Mouse (Mus musculus): ENCODE measurements around the gene Plekho2. TPM values are rescaled to one million over a fixed set of nuclear protein-coding genes. Genes with fewer than 3 reads are reported as not detected.

Plekho2 gene
- 9.0 and 9.1 TPM in 2 replicates for polyA plus RNA-seq (2016; fragmentation: Nextera tagmentation; extraction: Ambion mirVana)

DNA sequence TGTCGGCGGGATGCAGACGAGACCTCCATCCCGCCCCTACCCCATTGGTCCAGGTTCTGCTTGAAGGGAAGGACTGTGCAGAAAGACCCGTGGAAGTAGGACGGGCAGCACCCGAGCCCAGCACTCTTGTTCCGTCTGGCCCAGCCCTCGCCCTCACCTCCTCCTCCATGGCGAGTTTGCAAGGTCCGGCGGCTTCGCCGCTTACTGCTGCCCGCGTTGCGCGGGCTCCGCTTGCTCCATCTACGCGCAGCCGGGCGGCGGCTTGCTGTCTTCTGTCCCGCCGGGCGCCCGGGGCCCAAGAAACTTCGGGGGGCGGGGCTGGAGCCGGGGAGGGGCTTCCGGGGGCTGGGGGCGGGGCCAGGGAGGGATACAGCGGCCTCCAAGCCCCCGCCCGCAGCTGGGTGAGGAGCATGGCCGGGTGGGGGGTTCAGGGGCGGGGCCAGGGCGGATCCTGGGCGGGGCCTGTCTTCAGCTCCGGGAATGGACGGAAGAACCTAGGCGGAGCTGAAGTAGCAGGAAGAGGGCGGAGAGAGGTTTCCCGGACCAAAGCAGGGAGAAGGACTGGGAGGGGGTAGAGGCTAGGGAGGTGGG lies at the start of gene Plekho2:
TSS of gene Plekho2 (minus strand) at position 260 of the 591 bp plus-strand sequence.
- Histone ChIP-seq H3K4me3 (replicated peaks) (peak within 1 kb of the TSS; percentile 58), H3K9me3 (no peaks in the 10 kb centered on the region), H3K4me2 (peak within 1 kb of the TSS; percentile 64), H3K27me3 (no peaks in the 10 kb centered on the region), H3K9ac (peak within 1 kb of the TSS; percentile 67), H3K4me1 (peaks cover 41% of the 10 kb centered on the region), H3K36me3 (replicated peaks) (no peaks in the 10 kb centered on the region), H3K27ac (peak within 1 kb of the TSS; percentile 78)
- peak; percentile 95 for ATAC-seq (ENCODE audit: low FRiP score)
- WGBS: under 1% methylated on average over 39 of the region's 45 CpGs

DNA sequence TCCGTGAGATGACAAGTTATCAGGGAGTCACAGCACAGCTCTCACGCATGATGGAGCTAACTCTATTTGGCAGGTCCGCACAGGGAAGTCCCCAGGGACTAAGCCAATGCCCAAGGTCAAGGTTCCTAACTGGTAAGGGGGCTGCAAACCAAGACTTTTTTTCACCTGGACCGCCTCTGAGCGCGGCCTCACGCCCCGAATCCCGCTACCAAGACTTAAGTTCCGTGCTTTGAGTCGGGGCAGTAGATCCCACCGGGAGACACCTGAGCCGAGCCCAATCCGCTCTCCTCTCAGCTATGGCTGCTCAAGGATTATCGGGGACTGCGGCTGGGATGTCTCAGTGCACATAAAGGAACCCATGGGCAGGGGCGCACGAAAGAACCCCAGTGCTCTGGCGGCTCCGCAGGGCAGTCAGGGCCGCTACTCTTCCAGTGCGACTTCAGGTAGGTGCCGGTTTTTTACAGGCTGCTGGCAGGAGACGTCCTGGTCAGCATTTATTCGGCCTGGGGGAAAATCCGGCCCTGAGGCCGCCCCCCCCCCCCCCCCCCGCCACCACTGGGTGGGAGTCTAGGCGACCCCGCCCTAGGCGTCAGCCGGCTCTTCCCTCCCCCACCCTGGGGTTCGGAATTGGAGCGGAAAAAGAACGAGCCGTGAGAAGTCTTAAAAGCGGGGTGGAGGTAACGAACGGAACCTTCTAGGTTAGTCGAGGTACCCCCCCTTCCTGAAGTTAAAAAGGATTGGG lies 49.4 kb upstream of the Plekho2 start, which contains the start of gene Rbpms2:
TSS of gene Rbpms2 (plus strand) at position 624 of the 742 bp plus-strand sequence.
- Histone ChIP-seq H3K27ac (no peak within 1 kb of the TSS), H3K36me3 (replicated peaks) (no peaks in the 10 kb centered on the region), H3K4me3 (replicated peaks) (peak within 1 kb of the TSS; percentile 67), H3K4me2 (peak within 1 kb of the TSS; percentile 98), H3K4me1 (peaks cover 23% of the 10 kb centered on the region), H3K9me3 (no peaks in the 10 kb centered on the region), H3K27me3 (peaks cover 73% of the 10 kb centered on the region), H3K9ac (peak within 1 kb of the TSS; percentile 65)
- WGBS: under 1% methylated on average over 35 of the region's 40 CpGs
- no peak for ATAC-seq (ENCODE audit: low FRiP score)

- Histone ChIP-seq H3K4me2 (no peak overlapping the region), H3K9me3 (no peaks in the 10 kb centered on the region), H3K4me1 (peaks cover 4% of the 10 kb centered on the region), H3K27ac (no peak overlapping the region), H3K9ac (no peak overlapping the region), H3K4me3 (replicated peaks) (no peak overlapping the region), H3K27me3 (peaks cover 30% of the 10 kb centered on the region), H3K36me3 (replicated peaks) (no peaks in the 10 kb centered on the region)
- 76% methylated on average over 2 of the region's 2 CpGs for WGBS
- ATAC-seq (ENCODE audit: low FRiP score): no peak
These were observed 44.4 kb upstream of the Plekho2 start for GRCm38 (mm10) chr9:65624266-65624665.

GRCm38 (mm10) chr9:65622826-65623225 lies 43.0 kb upstream of the Plekho2 start:
- 87% methylated on average over 5 of the region's 5 CpGs for WGBS
- Histone ChIP-seq H3K27ac (no peak overlapping the region), H3K9me3 (no peaks in the 10 kb centered on the region), H3K4me3 (replicated peaks) (no peak overlapping the region), H3K36me3 (replicated peaks) (no peaks in the 10 kb centered on the region), H3K9ac (no peak overlapping the region), H3K4me2 (no peak overlapping the region), H3K27me3 (peaks cover 19% of the 10 kb centered on the region), H3K4me1 (no peaks in the 10 kb centered on the region)
- ATAC-seq (ENCODE audit: low FRiP score): no peak

DNA sequence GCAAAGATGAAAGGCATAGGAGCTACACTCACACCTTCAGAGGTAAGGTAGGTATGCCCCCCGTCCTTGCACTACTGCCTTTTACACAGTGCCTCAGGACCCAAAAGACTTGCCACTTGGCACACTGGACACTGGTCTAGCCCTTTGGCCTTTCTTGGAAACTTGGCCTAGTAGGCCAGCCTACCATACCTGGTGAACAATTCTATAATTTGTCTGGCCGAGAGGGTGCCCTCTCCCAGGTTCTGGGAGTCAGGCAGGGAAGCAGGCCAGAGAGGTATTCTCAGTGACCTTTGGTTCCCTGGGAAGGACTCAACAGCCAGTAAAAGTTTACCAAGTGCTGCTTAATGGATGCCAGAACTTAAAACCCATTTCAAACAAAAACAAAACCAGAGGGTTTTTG lies 41.8 kb upstream of the Plekho2 start:
- H3K4me3 ChIP-seq (replicated peaks): no peak overlapping the region
- H3K36me3 ChIP-seq (replicated peaks): no peaks in the 10 kb centered on the region
- no peak overlapping the region for H3K4me2 ChIP-seq
- peaks cover 10% of the 10 kb centered on the region; the same call in 1 of the 2 replicates for H3K27me3 ChIP-seq
- H3K9me3 ChIP-seq: no peaks in the 10 kb centered on the region
- no peak overlapping the region for H3K9ac ChIP-seq
- H3K4me1 ChIP-seq: no peaks in the 10 kb centered on the region
- no peak overlapping the region for H3K27ac ChIP-seq
- no peak for ATAC-seq (ENCODE audit: low FRiP score)
- WGBS: 73% methylated on average over 2 of the region's 2 CpGs

DNA sequence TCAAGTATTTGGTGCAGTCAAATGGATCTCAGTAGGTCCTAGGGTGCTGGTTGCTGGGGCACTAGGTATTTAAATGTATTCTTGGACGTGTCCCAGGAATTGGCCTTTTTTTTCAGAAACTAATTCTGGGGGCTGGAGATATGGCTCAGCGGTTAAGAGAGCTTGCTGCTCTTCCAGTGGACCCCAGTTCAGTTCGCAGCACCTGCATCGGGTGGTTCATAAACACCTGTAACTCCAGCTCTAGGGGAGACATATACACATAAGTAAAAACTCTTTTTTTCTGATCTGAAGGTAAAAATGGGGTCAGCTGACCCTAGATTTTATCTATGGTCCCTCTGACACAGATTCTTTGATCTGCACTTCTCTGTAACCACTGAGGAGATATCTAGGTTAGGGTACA lies 41.4 kb upstream of the Plekho2 start:
- Histone ChIP-seq H3K27ac (no peak overlapping the region), H3K9me3 (no peaks in the 10 kb centered on the region), H3K9ac (no peak overlapping the region), H3K4me1 (no peaks in the 10 kb centered on the region), H3K36me3 (replicated peaks) (no peaks in the 10 kb centered on the region), H3K27me3 (peaks cover 6% of the 10 kb centered on the region; the same call in 1 of the 2 replicates), H3K4me2 (no peak overlapping the region), H3K4me3 (replicated peaks) (no peak overlapping the region)
- WGBS: 90% methylated on average over 4 of the region's 4 CpGs
- no peak for ATAC-seq (ENCODE audit: low FRiP score)

- no peak overlapping the region for H3K4me3 ChIP-seq (replicated peaks)
- no peaks in the 10 kb centered on the region for H3K27me3 ChIP-seq
- no peak overlapping the region for H3K4me2 ChIP-seq
- ATAC-seq (ENCODE audit: low FRiP score): no peak
- no peak overlapping the region for H3K27ac ChIP-seq
- no peaks in the 10 kb centered on the region for H3K9me3 ChIP-seq
- no peak overlapping the region for H3K9ac ChIP-seq
- no peaks in the 10 kb centered on the region for H3K36me3 ChIP-seq (replicated peaks)
- WGBS: 61% methylated on average over 3 of the region's 3 CpGs
- H3K4me1 ChIP-seq: no peaks in the 10 kb centered on the region
These were observed 39.5 kb upstream of the Plekho2 start for GRCm38 (mm10) chr9:65619311-65619710.

DNA sequence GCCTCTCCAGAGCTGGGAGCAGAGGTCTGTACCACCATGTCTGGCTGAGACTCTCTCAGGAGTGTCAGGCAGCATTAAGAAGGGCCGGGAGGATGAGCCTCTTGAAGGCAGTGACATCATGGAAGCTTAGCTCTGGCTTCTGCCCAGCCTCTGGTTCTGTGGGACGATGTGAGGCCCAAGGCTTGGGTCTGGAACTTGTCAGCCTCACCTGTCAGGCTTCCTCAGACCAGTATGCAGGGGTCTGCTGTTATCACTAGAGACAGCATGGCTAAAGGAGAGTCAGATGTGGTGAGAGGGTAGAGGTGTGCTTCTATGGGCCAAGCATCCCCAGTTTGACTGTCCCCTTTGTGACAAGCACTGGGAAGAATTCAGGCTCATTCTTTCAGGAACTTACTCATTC lies 33.3 kb upstream of the Plekho2 start:
- Histone ChIP-seq H3K36me3 (replicated peaks) (no peaks in the 10 kb centered on the region), H3K9ac (no peak overlapping the region), H3K9me3 (no peaks in the 10 kb centered on the region), H3K4me1 (no peaks in the 10 kb centered on the region), H3K4me3 (replicated peaks) (no peak overlapping the region), H3K27me3 (no peaks in the 10 kb centered on the region), H3K4me2 (no peak overlapping the region), H3K27ac (no peak overlapping the region)
- 73% methylated on average over 2 of the region's 2 CpGs for WGBS
- ATAC-seq (ENCODE audit: low FRiP score): no peak

DNA sequence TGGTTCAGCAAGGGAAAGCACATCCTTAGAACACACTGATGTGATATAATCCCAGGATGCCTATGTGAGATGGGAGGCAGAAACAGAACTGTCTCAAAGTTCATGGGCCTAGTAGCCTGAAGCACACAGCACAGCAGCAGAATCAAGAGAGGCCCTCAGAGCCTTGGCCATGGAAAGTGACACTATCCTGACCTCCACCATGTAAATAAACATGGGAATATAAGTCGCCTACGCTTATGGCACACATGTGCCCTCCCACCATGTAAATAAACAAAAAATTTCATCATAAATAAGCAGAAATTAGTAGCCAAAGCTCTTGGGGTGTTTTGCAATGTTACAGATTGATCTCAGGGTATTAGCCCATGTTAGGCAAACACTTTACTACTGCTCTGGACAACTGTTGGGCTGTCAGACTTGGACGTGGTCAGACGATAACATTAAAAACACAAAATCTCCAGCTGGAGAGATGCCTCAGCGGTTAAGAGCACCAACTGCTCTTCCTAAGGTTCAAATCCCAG lies 32.2 kb upstream of the Plekho2 start:
- no peaks in the 10 kb centered on the region for H3K36me3 ChIP-seq (replicated peaks)
- no peak for ATAC-seq (ENCODE audit: low FRiP score)
- H3K9me3 ChIP-seq: no peaks in the 10 kb centered on the region
- no peak overlapping the region for H3K4me3 ChIP-seq (replicated peaks)
- H3K27ac ChIP-seq: no peak overlapping the region
- H3K4me2 ChIP-seq: no peak overlapping the region
- no peaks in the 10 kb centered on the region for H3K4me1 ChIP-seq
- H3K9ac ChIP-seq: no peak overlapping the region
- no peaks in the 10 kb centered on the region for H3K27me3 ChIP-seq
- 89% methylated on average over 5 of the region's 5 CpGs for whole genome bisulfite sequencing

- 52% methylated on average over 2 of the region's 2 CpGs for WGBS
- H3K27me3 ChIP-seq: no peaks in the 10 kb centered on the region
These were observed 27.3 kb upstream of the Plekho2 start for GRCm38 (mm10) chr9:65607120-65607519.

GRCm38 (mm10) chr9:65606321-65607109 lies 26.7 kb upstream of the Plekho2 start:
- Histone ChIP-seq H3K4me3 (replicated peaks) (no peak overlapping the region), H3K4me2 (no peak overlapping the region), H3K4me1 (peaks cover 6% of the 10 kb centered on the region; the same call in 1 of the 2 replicates), H3K27ac (no peak overlapping the region), H3K9me3 (no peaks in the 10 kb centered on the region), H3K36me3 (replicated peaks) (no peaks in the 10 kb centered on the region), H3K27me3 (no peaks in the 10 kb centered on the region), H3K9ac (no peak overlapping the region)
- ATAC-seq (ENCODE audit: low FRiP score): no peak
- 33% methylated on average over 9 of the region's 9 CpGs for WGBS

More at GRCm38 (mm10) chr9:65607120-65607519, 27.3 kb upstream of the Plekho2 start:
- H3K36me3 ChIP-seq (replicated peaks): no peaks in the 10 kb centered on the region
- no peak overlapping the region for H3K27ac ChIP-seq
- H3K9me3 ChIP-seq: no peaks in the 10 kb centered on the region
- H3K4me1 ChIP-seq: peaks cover 6% of the 10 kb centered on the region; the same call in 1 of the 2 replicates
- no peak for ATAC-seq (ENCODE audit: low FRiP score)
- no peak overlapping the region for H3K4me3 ChIP-seq (replicated peaks)
- H3K4me2 ChIP-seq: no peak overlapping the region
- no peak overlapping the region for H3K9ac ChIP-seq

Data from forebrain, embryonic 12.5 days (tissue).